Mouse (Mus musculus): ENCODE measurements around the gene Gm45234. TPM values are rescaled to one million over a fixed set of nuclear protein-coding genes. Genes with fewer than 3 reads are reported as not detected.
A peak's percentile ranks its signal among the peaks of the same experiment; 100 is the strongest.
"Not testable (repeated sequence)": the region's sequence is repeated elsewhere in the genome, so short reads cannot be mapped to it uniquely, and the experiment has no call there.

Gm45234 gene
- not detected in 2 replicates for polyA plus RNA-seq (2014; fragmentation: Nextera tagmentation; extraction: Ambion mirVana)

GRCm38 (mm10) chr6:124755831-124756595 lies at the start of gene Gm45234, which contains the start of gene Atn1:
Gene Gm45234 (minus strand): TSS chr6:124756021.
Gene Atn1 (minus strand): TSS chr6:124756524.
- Histone ChIP-seq H3K36me3 (ENCODE audit: control insufficient read depth, insufficient read depth, low read length) (peaks cover 7% of the 10 kb centered on the region), H3K9me3 (ENCODE audit: control insufficient read depth, low read length) (no peaks in the 10 kb centered on the region), H3K27ac (ENCODE audit: low read depth) (peak within 1 kb of the TSS; percentile 95), H3K9ac (ENCODE audit: low read length) (peak within 1 kb of the TSS; percentile 92), H3K27me3 (replicated peaks; ENCODE audit: control insufficient read depth, insufficient read depth, low read length) (no peaks in the 10 kb centered on the region), H3K4me2 (ENCODE audit: low read length) (peak within 1 kb of the TSS; percentile 70), H3K4me3 (ENCODE audit: low read depth, low read length) (peak within 1 kb of the TSS; percentile 80), H3K4me1 (replicated peaks; ENCODE audit: control insufficient read depth, insufficient read depth, low read length) (peaks cover 36% of the 10 kb centered on the region)
- WGBS: 0% methylated on average over 62 of the region's 100 CpGs
- ATAC-seq (replicated peaks; ENCODE audit: low FRiP score, low TSS enrichment, low read depth) (peak; percentile 67), DNase-seq (ENCODE audit: low spot score) (peak; percentile 85)

GRCm38 (mm10) chr6:124804341-124804740 lies 48.5 kb upstream of the Gm45234 start:
- Histone ChIP-seq H3K27me3 (replicated peaks; ENCODE audit: control insufficient read depth, insufficient read depth, low read length) (no peaks in the 10 kb centered on the region), H3K4me2 (ENCODE audit: low read length) (no peak overlapping the region), H3K9ac (ENCODE audit: low read length) (no peak overlapping the region), H3K4me1 (replicated peaks; ENCODE audit: control insufficient read depth, insufficient read depth, low read length) (peaks cover 15% of the 10 kb centered on the region), H3K9me3 (ENCODE audit: control insufficient read depth, low read length) (no peaks in the 10 kb centered on the region), H3K4me3 (ENCODE audit: low read depth, low read length) (no peak overlapping the region), H3K27ac (ENCODE audit: low read depth) (no peak overlapping the region), H3K36me3 (ENCODE audit: control insufficient read depth, insufficient read depth, low read length) (no peaks in the 10 kb centered on the region)
- 87% methylated on average over 3 of the region's 3 CpGs for WGBS
- DNase-seq (ENCODE audit: low spot score) (no peak), ATAC-seq (replicated peaks; ENCODE audit: low FRiP score, low TSS enrichment, low read depth) (no peak)

DNA sequence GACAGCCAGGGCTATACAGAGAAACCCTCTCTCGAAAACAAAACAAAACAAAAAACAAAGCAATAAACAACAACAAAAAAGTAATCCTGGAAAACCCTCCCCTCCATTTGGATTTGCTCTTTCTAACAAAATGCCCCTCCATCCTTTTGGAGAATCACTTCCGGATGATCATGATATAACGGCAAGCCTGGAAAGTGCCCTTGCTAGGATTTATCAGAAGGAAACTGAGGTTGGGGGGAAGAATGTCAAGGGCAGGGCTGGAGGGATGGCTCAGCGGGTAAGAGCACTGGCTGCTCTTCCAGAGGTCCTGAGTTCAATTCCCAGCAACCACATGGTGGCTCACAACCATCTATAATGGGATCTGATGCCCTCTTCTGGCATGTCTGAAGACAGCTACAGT lies 47.9 kb upstream of the Gm45234 start:
- WGBS: 96% methylated on average over 4 of the region's 4 CpGs
- H3K4me1 ChIP-seq (replicated peaks; ENCODE audit: control insufficient read depth, insufficient read depth, low read length): peaks cover 15% of the 10 kb centered on the region
- not testable (repeated sequence) for H3K9ac ChIP-seq (ENCODE audit: low read length); H3K9me3 ChIP-seq (ENCODE audit: control insufficient read depth, low read length); DNase-seq (ENCODE audit: low spot score); H3K27me3 ChIP-seq (replicated peaks; ENCODE audit: control insufficient read depth, insufficient read depth, low read length); H3K36me3 ChIP-seq (ENCODE audit: control insufficient read depth, insufficient read depth, low read length); H3K4me2 ChIP-seq (ENCODE audit: low read length); H3K4me3 ChIP-seq (ENCODE audit: low read depth, low read length); H3K27ac ChIP-seq (ENCODE audit: low read depth); ATAC-seq (replicated peaks; ENCODE audit: low FRiP score, low TSS enrichment, low read depth)

GRCm38 (mm10) chr6:124803061-124803460 lies 47.2 kb upstream of the Gm45234 start:
- WGBS: 82% methylated on average over 3 of the region's 3 CpGs
- no peak overlapping the region for H3K4me2 ChIP-seq (ENCODE audit: low read length)

GRCm38 (mm10) chr6:124802400-124802799 lies 46.6 kb upstream of the Gm45234 start:
- not testable (repeated sequence) for H3K27me3 ChIP-seq (replicated peaks; ENCODE audit: control insufficient read depth, insufficient read depth, low read length); H3K36me3 ChIP-seq (ENCODE audit: control insufficient read depth, insufficient read depth, low read length); H3K27ac ChIP-seq (ENCODE audit: low read depth); H3K9ac ChIP-seq (ENCODE audit: low read length); H3K4me3 ChIP-seq (ENCODE audit: low read depth, low read length); H3K9me3 ChIP-seq (ENCODE audit: control insufficient read depth, low read length); ATAC-seq (replicated peaks; ENCODE audit: low FRiP score, low TSS enrichment, low read depth)
- 16% methylated on average over 5 of the region's 9 CpGs for WGBS
- H3K4me1 ChIP-seq (replicated peaks; ENCODE audit: control insufficient read depth, insufficient read depth, low read length): peaks cover 12% of the 10 kb centered on the region
- peak; percentile 64 for DNase-seq (ENCODE audit: low spot score)
- H3K4me2 ChIP-seq (ENCODE audit: low read length): peak overlapping the region; percentile 36

More at GRCm38 (mm10) chr6:124803061-124803460, 47.2 kb upstream of the Gm45234 start:
- no peak for ATAC-seq (replicated peaks; ENCODE audit: low FRiP score, low TSS enrichment, low read depth)
- Histone ChIP-seq H3K27me3 (replicated peaks; ENCODE audit: control insufficient read depth, insufficient read depth, low read length) (no peaks in the 10 kb centered on the region), H3K9me3 (ENCODE audit: control insufficient read depth, low read length) (no peaks in the 10 kb centered on the region), H3K9ac (ENCODE audit: low read length) (no peak overlapping the region), H3K36me3 (ENCODE audit: control insufficient read depth, insufficient read depth, low read length) (no peaks in the 10 kb centered on the region), H3K4me1 (replicated peaks; ENCODE audit: control insufficient read depth, insufficient read depth, low read length) (peaks cover 13% of the 10 kb centered on the region), H3K4me3 (ENCODE audit: low read depth, low read length) (no peak overlapping the region), H3K27ac (ENCODE audit: low read depth) (no peak overlapping the region)
- DNase-seq (ENCODE audit: low spot score): no peak

DNA sequence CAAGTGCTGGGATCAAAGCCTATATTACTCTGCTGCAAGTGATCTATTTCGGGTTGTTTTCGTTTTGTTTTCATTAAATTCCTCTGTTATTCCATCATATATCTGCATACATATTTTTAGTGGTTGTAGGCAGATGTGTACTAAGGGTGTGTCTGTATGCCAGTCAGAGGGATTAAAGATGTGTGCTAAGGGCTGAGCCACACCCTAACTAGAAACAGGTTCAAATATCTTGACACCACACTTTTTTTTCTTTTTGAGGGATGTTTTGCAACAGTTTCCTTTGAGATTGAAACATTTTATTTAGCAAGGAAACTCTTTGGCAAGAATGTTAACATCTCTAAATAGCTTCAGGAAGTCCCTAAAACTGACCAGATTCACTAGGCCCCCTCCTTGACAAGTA lies 40.4 kb upstream of the Gm45234 start:
- Histone ChIP-seq H3K9ac (ENCODE audit: low read length) (no peak overlapping the region), H3K4me2 (ENCODE audit: low read length) (no peak overlapping the region), H3K4me1 (replicated peaks; ENCODE audit: control insufficient read depth, insufficient read depth, low read length) (no peaks in the 10 kb centered on the region), H3K36me3 (ENCODE audit: control insufficient read depth, insufficient read depth, low read length) (no peaks in the 10 kb centered on the region), H3K27ac (ENCODE audit: low read depth) (no peak overlapping the region), H3K27me3 (replicated peaks; ENCODE audit: control insufficient read depth, insufficient read depth, low read length) (no peaks in the 10 kb centered on the region), H3K4me3 (ENCODE audit: low read depth, low read length) (no peak overlapping the region), H3K9me3 (ENCODE audit: control insufficient read depth, low read length) (no peaks in the 10 kb centered on the region)
- WGBS: 74% methylated on average over 2 of the region's 2 CpGs
- ATAC-seq (replicated peaks; ENCODE audit: low FRiP score, low TSS enrichment, low read depth) (no peak), DNase-seq (ENCODE audit: low spot score) (no peak)

GRCm38 (mm10) chr6:124795781-124796180 lies 40.0 kb upstream of the Gm45234 start:
- DNase-seq (ENCODE audit: low spot score): no peak
- Histone ChIP-seq H3K4me1 (replicated peaks; ENCODE audit: control insufficient read depth, insufficient read depth, low read length) (no peaks in the 10 kb centered on the region), H3K4me2 (ENCODE audit: low read length) (no peak overlapping the region), H3K4me3 (ENCODE audit: low read depth, low read length) (no peak overlapping the region), H3K27me3 (replicated peaks; ENCODE audit: control insufficient read depth, insufficient read depth, low read length) (no peaks in the 10 kb centered on the region), H3K36me3 (ENCODE audit: control insufficient read depth, insufficient read depth, low read length) (no peaks in the 10 kb centered on the region), H3K27ac (ENCODE audit: low read depth) (no peak overlapping the region), H3K9me3 (ENCODE audit: control insufficient read depth, low read length) (no peaks in the 10 kb centered on the region), H3K9ac (ENCODE audit: low read length) (no peak overlapping the region)
- WGBS: 83% methylated on average over 4 of the region's 4 CpGs
- no peak for ATAC-seq (replicated peaks; ENCODE audit: low FRiP score, low TSS enrichment, low read depth)

- Histone ChIP-seq H3K36me3 (ENCODE audit: control insufficient read depth, insufficient read depth, low read length) (no peaks in the 10 kb centered on the region), H3K27ac (ENCODE audit: low read depth) (no peak overlapping the region), H3K4me3 (ENCODE audit: low read depth, low read length) (no peak overlapping the region), H3K9me3 (ENCODE audit: control insufficient read depth, low read length) (no peaks in the 10 kb centered on the region), H3K4me2 (ENCODE audit: low read length) (no peak overlapping the region), H3K4me1 (replicated peaks; ENCODE audit: control insufficient read depth, insufficient read depth, low read length) (no peaks in the 10 kb centered on the region), H3K27me3 (replicated peaks; ENCODE audit: control insufficient read depth, insufficient read depth, low read length) (no peaks in the 10 kb centered on the region), H3K9ac (ENCODE audit: low read length) (no peak overlapping the region)
- WGBS: 82% methylated on average over 3 of the region's 3 CpGs
- no peak for DNase-seq (ENCODE audit: low spot score)
- ATAC-seq (replicated peaks; ENCODE audit: low FRiP score, low TSS enrichment, low read depth): no peak
These were observed 36.1 kb upstream of the Gm45234 start for GRCm38 (mm10) chr6:124791911-124792310.

DNA sequence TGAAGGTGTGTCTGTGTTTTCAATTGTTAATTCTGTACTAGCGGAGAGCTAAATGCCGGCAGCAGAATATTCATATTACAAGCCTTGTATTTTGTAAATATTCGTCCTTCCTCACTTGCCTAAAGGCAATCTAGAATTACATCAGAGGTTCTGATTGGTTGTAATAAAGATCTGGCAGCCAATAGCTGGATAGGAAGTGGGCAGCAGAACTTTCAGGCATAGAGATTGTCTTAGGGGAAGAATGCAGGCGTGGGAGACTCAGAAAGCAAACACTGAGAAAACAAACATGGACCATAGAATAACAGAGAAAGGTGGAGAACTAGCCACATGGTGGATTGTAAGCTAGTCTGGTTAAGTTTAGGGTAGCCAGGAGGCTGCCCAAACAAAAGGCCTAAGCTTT lies 34.3 kb upstream of the Gm45234 start:
- H3K9ac ChIP-seq (ENCODE audit: low read length): no peak overlapping the region
- DNase-seq (ENCODE audit: low spot score) (no peak), ATAC-seq (replicated peaks; ENCODE audit: low FRiP score, low TSS enrichment, low read depth) (no peak)
- no peaks in the 10 kb centered on the region for H3K4me1 ChIP-seq (replicated peaks; ENCODE audit: control insufficient read depth, insufficient read depth, low read length)
- H3K36me3 ChIP-seq (ENCODE audit: control insufficient read depth, insufficient read depth, low read length): no peaks in the 10 kb centered on the region
- no peak overlapping the region for H3K4me2 ChIP-seq (ENCODE audit: low read length)
- H3K27me3 ChIP-seq (replicated peaks; ENCODE audit: control insufficient read depth, insufficient read depth, low read length): no peaks in the 10 kb centered on the region
- no peak overlapping the region for H3K27ac ChIP-seq (ENCODE audit: low read depth)
- no peak overlapping the region for H3K4me3 ChIP-seq (ENCODE audit: low read depth, low read length)
- H3K9me3 ChIP-seq (ENCODE audit: control insufficient read depth, low read length): no peaks in the 10 kb centered on the region
- 63% methylated on average over 4 of the region's 4 CpGs for WGBS
